Mouse (Mus musculus): ENCODE measurements at regions not wholly inside any gene's neighbourhood (a gene's known extent, or its start where the extent isn't known, plus 50 kb on each side); places are given as distances from the start of the nearest gene placed in this dataset.

DNA sequence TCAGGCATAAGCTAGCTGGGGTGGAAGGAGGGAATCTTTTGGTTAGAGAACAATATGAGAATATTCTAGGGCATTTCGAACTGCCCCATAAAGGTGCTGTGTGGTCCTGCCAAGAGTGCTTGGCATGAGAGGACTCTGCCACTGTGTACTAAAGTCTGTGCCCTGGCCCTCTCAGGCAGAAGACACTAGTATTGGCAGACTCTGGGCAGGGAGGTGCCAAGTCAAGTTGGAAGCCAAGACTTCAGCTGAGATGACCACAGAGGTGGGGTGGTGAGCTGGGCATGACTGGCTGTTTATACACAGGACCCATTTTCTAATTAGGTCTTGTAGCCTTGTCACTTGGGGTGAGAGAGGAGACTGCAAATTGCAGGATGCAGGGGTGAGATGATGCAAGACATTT lies 104.4 kb upstream of the Glra1 start:
- DNase-seq (ENCODE audit: low spot score in 2 of 2) = peak; percentile 1

DNA sequence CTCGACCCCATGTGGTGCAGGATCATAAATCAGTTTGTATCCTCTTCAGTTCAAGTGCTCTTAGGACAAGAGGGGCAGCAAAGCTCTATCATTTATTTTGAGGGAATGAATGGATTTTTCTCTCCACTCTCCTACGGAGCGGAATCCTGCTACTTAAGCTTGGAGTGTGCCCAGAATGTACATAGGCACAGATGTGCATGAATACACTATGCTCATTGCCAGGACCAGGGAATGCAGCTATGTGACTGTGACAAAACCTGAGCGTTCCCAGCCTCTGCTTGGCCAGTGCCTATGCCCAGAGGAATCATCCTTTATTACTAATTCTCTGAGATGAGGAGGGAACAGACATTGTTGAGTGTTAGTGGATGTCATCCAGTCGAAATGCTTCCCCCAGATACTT lies 99.5 kb upstream of the Glra1 start:
- peak; percentile 9 to 26 for DNase-seq (ENCODE audit: low spot score in 2 of 2)

DNA sequence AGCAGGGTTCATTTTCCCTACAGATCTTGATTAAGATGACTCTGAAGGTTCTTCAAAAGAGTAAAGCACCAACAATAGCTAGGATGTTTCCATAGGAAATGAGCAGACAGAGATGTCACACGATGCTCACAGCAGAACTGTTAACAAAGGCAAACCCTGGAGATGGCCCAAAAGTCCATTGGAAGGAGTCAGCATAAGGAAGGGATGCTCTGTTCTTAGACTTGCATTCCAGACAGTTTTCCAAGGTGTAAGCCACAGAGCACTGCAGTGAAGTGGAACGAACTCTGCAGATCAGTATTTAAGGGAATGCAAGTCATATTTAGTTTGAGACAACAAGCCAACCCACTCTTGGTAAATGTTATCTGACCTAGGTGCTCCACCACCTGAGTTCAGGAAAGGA lies 93.9 kb upstream of the Glra1 start:
- no peak for DNase-seq (ENCODE audit: low spot score in 2 of 2)

DNA sequence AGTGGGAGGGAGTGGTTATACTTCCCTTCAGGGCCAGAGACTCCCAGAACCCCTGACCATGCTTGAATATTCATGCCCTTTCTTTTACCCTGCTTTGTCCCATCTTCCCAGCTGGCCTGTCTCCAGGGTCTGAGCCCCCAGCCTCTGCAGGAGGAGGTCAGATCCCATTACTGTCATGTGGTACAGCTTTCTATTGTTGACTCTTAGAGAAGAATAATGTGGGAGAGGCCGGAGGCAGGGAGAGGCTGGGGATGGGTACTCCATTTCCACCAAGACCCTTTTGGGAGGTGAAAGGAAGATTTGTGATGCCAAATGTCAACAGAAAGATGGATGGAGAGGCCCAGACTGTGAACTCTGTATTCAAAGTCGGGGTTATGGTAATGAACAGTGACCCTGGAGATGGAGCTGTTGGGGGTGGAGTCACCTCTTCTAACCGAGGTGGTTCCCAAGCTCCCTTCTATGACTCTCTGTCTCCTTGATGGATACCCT lies 77.1 kb upstream of the Glra1 start:
- DNase-seq (ENCODE audit: low spot score in 2 of 2) = no peak

DNA sequence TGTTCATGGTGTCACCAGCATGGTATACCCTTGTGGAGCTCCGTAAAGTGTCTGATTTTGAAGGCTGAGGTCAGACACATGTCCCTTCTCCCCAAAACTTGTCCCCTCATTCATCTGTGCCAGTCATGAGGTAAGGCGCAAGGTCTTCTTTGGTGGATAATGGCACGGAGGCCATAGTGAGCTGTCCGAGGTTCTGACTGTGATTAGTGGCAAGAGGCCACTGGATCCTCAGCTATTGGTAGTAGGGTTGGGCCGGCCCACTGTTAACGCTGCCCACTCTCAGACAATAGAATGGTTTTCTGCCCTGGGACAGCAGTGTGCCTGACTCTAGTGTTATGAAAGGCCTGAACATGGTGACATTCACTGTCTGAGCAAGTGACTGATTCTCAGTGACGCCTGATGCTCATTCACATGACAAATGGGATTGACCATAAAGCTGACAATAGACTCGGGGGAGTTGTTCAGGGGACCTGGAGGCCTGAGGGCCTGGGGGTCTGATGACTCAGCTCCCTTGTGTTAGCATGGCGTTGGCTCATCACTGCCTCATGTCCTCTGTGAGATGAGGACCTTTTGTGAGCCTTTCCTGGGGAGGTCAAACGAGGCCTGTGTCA lies 74.5 kb upstream of the Glra1 start:
- no peak for DNase-seq (ENCODE audit: low spot score in 2 of 2)

DNA sequence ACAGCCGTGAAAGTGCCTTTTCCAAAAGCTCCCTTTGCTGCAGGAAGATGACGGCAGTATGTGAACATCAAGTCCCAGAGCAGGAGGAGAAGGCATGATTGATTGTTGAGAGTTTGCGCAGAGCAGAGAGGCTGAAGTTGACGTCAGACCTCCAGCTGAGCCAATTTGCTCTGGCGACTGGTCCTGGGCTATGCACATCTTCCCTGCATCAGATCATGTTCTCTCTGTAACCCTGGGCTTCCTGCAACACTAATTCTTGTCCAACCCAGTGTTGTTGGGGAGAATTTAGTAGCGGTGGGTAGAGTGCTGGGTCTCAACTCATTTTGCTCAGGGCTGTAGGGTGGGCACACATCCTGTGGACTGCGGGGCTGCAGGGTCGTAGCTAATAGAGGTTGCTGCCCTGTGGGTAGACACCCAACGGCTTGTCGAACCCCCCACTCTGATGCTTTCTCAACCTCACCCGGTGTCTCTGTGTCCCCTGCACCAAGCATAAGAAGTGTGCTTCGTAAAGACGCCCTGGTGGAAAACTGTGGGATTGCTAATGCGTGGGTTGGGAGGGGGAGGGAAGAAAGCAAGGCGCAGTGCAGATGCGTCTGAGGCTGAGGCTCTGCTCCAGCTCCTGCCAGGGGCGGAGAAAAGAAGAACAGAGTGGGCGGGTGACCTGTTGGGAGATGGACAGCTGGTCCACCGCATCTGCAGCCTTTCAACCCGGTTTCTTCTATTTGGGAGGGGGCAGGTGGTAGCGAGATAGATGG lies 73.4 kb upstream of the Glra1 start:
- no peak for DNase-seq (ENCODE audit: low spot score in 2 of 2)

DNA sequence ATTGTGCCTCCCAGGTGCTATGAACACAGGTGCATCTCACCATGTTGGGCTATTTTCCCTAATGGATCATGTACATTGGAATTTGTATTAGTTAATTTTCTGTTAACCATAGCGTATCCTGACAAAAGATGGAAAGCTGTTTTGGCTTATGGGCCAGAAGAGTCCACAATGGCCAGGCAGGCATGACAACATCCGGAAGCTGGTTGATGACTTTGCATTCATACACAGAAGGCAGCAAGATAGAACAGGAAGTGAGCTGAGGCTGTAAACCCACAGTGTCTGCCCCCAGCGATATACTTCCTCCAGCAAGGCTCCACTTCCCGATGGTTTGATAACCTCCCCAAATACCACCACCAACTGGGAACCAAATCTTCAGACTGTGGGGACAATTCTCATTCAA lies 55.1 kb upstream of the Glra1 start:
- DNase-seq (ENCODE audit: low spot score in 2 of 2) = no peak

DNA sequence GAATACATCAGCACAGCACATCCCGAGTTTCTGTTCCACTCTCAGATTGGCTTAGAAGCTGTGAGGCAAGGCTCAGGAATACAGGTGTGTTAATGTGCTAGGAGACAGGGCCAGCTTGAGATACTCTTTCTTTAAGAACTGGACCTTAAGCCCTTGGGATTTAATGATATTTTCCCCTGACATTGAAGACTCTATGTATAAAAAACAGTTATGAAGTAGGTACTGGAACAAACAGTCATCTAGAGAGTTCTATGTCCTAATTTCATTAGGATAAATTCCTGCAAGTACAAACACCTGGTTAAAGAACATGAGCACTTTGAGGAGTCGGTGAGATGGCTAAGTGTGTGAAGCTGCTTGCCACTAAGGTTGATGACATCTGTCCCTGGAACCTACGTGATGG lies 54.3 kb upstream of the Glra1 start:
- DNase-seq (ENCODE audit: low spot score in 2 of 2) = no peak
